In the genomic region with DNA sequence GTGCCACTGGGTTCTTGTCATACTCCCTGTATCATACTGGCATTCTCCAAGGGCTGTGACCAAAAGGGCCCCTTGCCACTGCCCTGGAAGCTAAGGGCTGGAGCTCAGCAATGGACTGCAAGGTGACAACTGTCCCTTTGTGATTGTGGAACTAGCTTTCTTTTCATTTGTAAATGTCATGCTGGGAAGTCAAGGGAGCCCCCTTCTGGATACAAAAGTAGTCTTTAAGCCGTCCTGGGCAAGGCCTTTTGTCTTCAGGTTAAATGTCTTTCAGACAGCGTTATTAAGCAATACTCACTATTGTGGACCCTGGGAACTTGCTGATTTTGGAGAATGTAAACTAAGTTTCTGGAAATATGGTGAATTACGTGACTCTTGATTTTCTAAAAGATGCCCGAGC, we compare ENCODE assay signal across 16 mouse cellular contexts. TPM values are rescaled to one million over a fixed set of nuclear protein-coding genes. Genes with fewer than 3 reads are reported as not detected.
DNase-seq lines count a peak whose midpoint lies in the region; ATAC-seq and TF ChIP-seq lines count a peak whose summit lies in the region.
"Had no signal": no experiment of that assay in that cellular context is flagged by ENCODE, and none has a peak within 500 bp of the region (broad histone marks: within the 10 kb centered on the region; RNA-seq: fewer than 3 reads in every experiment).

No protein-coding gene starts in this region.

- TF ChIP-seq EP300 in stomach, postnatal 0 days (optimal IDR thresholded peaks at IDR 0.05): no peak

- no peak for ATAC-seq in intestine, postnatal 0 days
- no peak for ATAC-seq in intestine, embryonic 15.5 days
- no peak for ATAC-seq in midbrain, embryonic 14.5 days (ENCODE audit: low FRiP score, low TSS enrichment)
- ATAC-seq in midbrain, embryonic 15.5 days (replicated peaks): no peak
- no peak for ATAC-seq in stomach, postnatal 0 days (ENCODE audit: low FRiP score, low TSS enrichment)
- no peak for ATAC-seq in cerebellum, adult (ENCODE audit: insufficient number of reproducible peaks, low FRiP score, low TSS enrichment)
- ATAC-seq: CD4-positive, CD25-positive, alpha-beta regulatory T cell, adult 4 months had no signal

- H3K4me1 ChIP-seq in intestine, postnatal 0 days (replicated peaks; ENCODE audit: control insufficient read depth, insufficient read depth, low read length): no peaks in the 10 kb centered on the region
- H3K4me1 ChIP-seq in intestine, embryonic 15.5 days (replicated peaks): peaks cover 9% of the 10 kb centered on the region
- H3K4me1 ChIP-seq in midbrain, embryonic 14.5 days (ENCODE audit: control insufficient read depth, insufficient read depth, low read length): peaks cover 13% of the 10 kb centered on the region
- peaks cover 23% of the 10 kb centered on the region for H3K4me1 ChIP-seq in midbrain, embryonic 15.5 days
- H3K4me1 ChIP-seq in stomach, postnatal 0 days (replicated peaks; ENCODE audit: control insufficient read depth, insufficient read depth): no peaks in the 10 kb centered on the region; the same call in 1 of the 2 replicates
- H3K4me1 ChIP-seq: liver, embryonic 13.5 days had no signal

- TF ChIP-seq CTCF in intestine, postnatal 0 days (IDR thresholded peaks at IDR 0.05; ENCODE audit: low read depth): peak; percentile 29; the same call in 1 of the 2 replicates
- TF ChIP-seq CTCF in stomach, postnatal 0 days (IDR thresholded peaks at IDR 0.05; ENCODE audit: low read depth): peak; percentile 34

- no peak overlapping the region for H3K27ac ChIP-seq in intestine, postnatal 0 days (ENCODE audit: low read depth, low read length)
- no peak overlapping the region for H3K27ac ChIP-seq in intestine, embryonic 15.5 days
- H3K27ac ChIP-seq in midbrain, embryonic 14.5 days (replicated peaks; ENCODE audit: low read depth, low read length): no peak overlapping the region
- no peak overlapping the region for H3K27ac ChIP-seq in midbrain, embryonic 15.5 days
- H3K27ac ChIP-seq in stomach, postnatal 0 days (replicated peaks): no peak overlapping the region
- H3K27ac ChIP-seq: heart, embryonic 13.5 days; liver, embryonic 13.5 days had no signal

- no peak overlapping the region for H3K4me3 ChIP-seq in intestine, postnatal 0 days (ENCODE audit: low read depth, low read length)
- no peak overlapping the region for H3K4me3 ChIP-seq in intestine, embryonic 15.5 days (replicated peaks)
- no peak overlapping the region for H3K4me3 ChIP-seq in midbrain, embryonic 14.5 days (replicated peaks; ENCODE audit: low read depth, low read length)
- H3K4me3 ChIP-seq in midbrain, embryonic 15.5 days: no peak overlapping the region
- H3K4me3 ChIP-seq in stomach, postnatal 0 days (ENCODE audit: low read depth, low read length): no peak overlapping the region

- H3K27me3 ChIP-seq in intestine, postnatal 0 days (replicated peaks; ENCODE audit: control insufficient read depth, insufficient read depth, low read length): peaks cover 32% of the 10 kb centered on the region
- peaks cover 16% of the 10 kb centered on the region for H3K27me3 ChIP-seq in intestine, embryonic 15.5 days (replicated peaks)
- peaks cover 9% of the 10 kb centered on the region; the same call in 1 of the 2 replicates for H3K27me3 ChIP-seq in midbrain, embryonic 14.5 days (ENCODE audit: control insufficient read depth, insufficient read depth, low read length)
- H3K27me3 ChIP-seq in midbrain, embryonic 15.5 days (replicated peaks): 0 out of 2 replicates have a peak, but pooled peaks cover 17% of the 10 kb centered on the region
- no peaks in the 10 kb centered on the region; the same call in 1 of the 2 replicates for H3K27me3 ChIP-seq in stomach, postnatal 0 days (ENCODE audit: control insufficient read depth, insufficient read depth, low read length)

- 0 out of 2 replicates have a peak, but pooled peaks cover 3% of the 10 kb centered on the region for H3K9me3 ChIP-seq in intestine, postnatal 0 days (ENCODE audit: control insufficient read depth)
- no peaks in the 10 kb centered on the region for H3K9me3 ChIP-seq in intestine, embryonic 15.5 days
- no peaks in the 10 kb centered on the region for H3K9me3 ChIP-seq in midbrain, embryonic 14.5 days (ENCODE audit: control insufficient read depth, low read length)
- no peaks in the 10 kb centered on the region for H3K9me3 ChIP-seq in midbrain, embryonic 15.5 days
- no peaks in the 10 kb centered on the region for H3K9me3 ChIP-seq in stomach, postnatal 0 days (ENCODE audit: control insufficient read depth, low read length)
- H3K9me3 ChIP-seq: embryonic facial prominence, embryonic 13.5 days; heart, embryonic 13.5 days; liver, embryonic 13.5 days had no signal

- H3K4me2 ChIP-seq in intestine, postnatal 0 days (replicated peaks; ENCODE audit: low read depth): no peak overlapping the region
- H3K4me2 ChIP-seq in intestine, embryonic 15.5 days (replicated peaks): no peak overlapping the region
- no peak overlapping the region; the same call in 1 of the 2 replicates for H3K4me2 ChIP-seq in midbrain, embryonic 14.5 days (ENCODE audit: low read length)
- H3K4me2 ChIP-seq in midbrain, embryonic 15.5 days: no peak overlapping the region
- H3K4me2 ChIP-seq in stomach, postnatal 0 days (replicated peaks; ENCODE audit: low read depth): no peak overlapping the region

- 31% methylated on average over 4 of the region's 4 CpGs for WGBS in intestine, postnatal 0 days
- 28% methylated on average over 4 of the region's 4 CpGs for WGBS in intestine, embryonic 15.5 days
- 3% methylated on average over 4 of the region's 4 CpGs for WGBS in midbrain, embryonic 14.5 days
- WGBS in midbrain, embryonic 15.5 days: 4% methylated on average over 4 of the region's 4 CpGs
- WGBS in stomach, postnatal 0 days: 30% methylated on average over 4 of the region's 4 CpGs

- peak; percentile 52 for DNase-seq in midbrain, embryonic 14.5 days
- DNase-seq in ZHBTc4 (ENCODE audit: low read depth, low spot score): peak; percentile 69
- DNase-seq in stomach, postnatal 0 days (ENCODE audit: low spot score): no peak
- DNase-seq: adrenal gland, adult 8-10 months; cerebellum, adult 9-11 months; gastrocnemius, postnatal 36 days; liver, embryonic 13.5 days; lung, postnatal 4 days; thymus, adult 2 months had no signal

- no peak overlapping the region for H3K9ac ChIP-seq in intestine, postnatal 0 days (ENCODE audit: low read depth, low read length)
- no peak overlapping the region for H3K9ac ChIP-seq in intestine, embryonic 15.5 days
- no peak overlapping the region for H3K9ac ChIP-seq in midbrain, embryonic 14.5 days (replicated peaks; ENCODE audit: low read length)
- H3K9ac ChIP-seq in midbrain, embryonic 15.5 days: no peak overlapping the region
- H3K9ac ChIP-seq in stomach, postnatal 0 days (ENCODE audit: low read length): no peak overlapping the region

- H3K36me3 ChIP-seq in intestine, postnatal 0 days (ENCODE audit: control insufficient read depth, insufficient read depth): no peaks in the 10 kb centered on the region
- H3K36me3 ChIP-seq in intestine, embryonic 15.5 days: no peaks in the 10 kb centered on the region
- H3K36me3 ChIP-seq in midbrain, embryonic 14.5 days (ENCODE audit: control insufficient read depth, insufficient read depth, low read length): no peaks in the 10 kb centered on the region
- H3K36me3 ChIP-seq in midbrain, embryonic 15.5 days (replicated peaks): no peaks in the 10 kb centered on the region
- H3K36me3 ChIP-seq in stomach, postnatal 0 days (ENCODE audit: control insufficient read depth, insufficient read depth, low read length): no peaks in the 10 kb centered on the region
- H3K36me3 ChIP-seq: embryonic facial prominence, embryonic 13.5 days; heart, embryonic 13.5 days; liver, embryonic 13.5 days had no signal

RNA-seq across cellular contexts. Expression of gene Dkk1, which starts 4.3 kb away (rescaled TPM):
- polyA plus RNA-seq in intestine, postnatal 0 days (2015; fragmentation: Nextera tagmentation; extraction: Ambion mirVana): not detected in 2 replicates
- 1.1 and 1.4 TPM in 2 replicates for polyA plus RNA-seq in intestine, embryonic 15.5 days (2015; fragmentation: Nextera tagmentation; extraction: Ambion mirVana)
- 2.8 and 3.6 TPM in 2 replicates for polyA plus RNA-seq in midbrain, embryonic 14.5 days (2014; fragmentation: Nextera tagmentation; extraction: Ambion mirVana)
- polyA plus RNA-seq in midbrain, embryonic 15.5 days (2015; fragmentation: Nextera tagmentation; extraction: Ambion mirVana): 2.0 and 2.5 TPM in 2 replicates
- 0.07 TPM in 2 replicates for polyA plus RNA-seq in stomach, postnatal 0 days (2015; fragmentation: Nextera tagmentation; extraction: Ambion mirVana)
- polyA plus RNA-seq: CD4-positive, CD25-positive, alpha-beta regulatory T cell, adult 4 months had no signal
